Mouse (Mus musculus): Measurements from ENCODE around the gene Pik3r1. TPM values are rescaled to one million over a fixed set of nuclear protein-coding genes. Genes with fewer than 3 reads are reported as not detected.

The Pik3r1 gene
- total RNA-seq (2021), result 10 to 100 TPM; 25.4 to 27.0 TPM
- long read RNA-seq, experiment 1, partial matches to known transcripts, result 0 of 2 reads
- long read RNA-seq, experiment 1, other reads (novel, unspliced or antisense), result 2 of 2 reads
- long read RNA-seq, experiment 2, full-length matches to known transcripts, result 2 of 6 reads
- long read RNA-seq, experiment 2, partial matches to known transcripts, result 1 of 6 reads
- long read RNA-seq, experiment 2, other reads (novel, unspliced or antisense), result 3 of 6 reads

DNA sequence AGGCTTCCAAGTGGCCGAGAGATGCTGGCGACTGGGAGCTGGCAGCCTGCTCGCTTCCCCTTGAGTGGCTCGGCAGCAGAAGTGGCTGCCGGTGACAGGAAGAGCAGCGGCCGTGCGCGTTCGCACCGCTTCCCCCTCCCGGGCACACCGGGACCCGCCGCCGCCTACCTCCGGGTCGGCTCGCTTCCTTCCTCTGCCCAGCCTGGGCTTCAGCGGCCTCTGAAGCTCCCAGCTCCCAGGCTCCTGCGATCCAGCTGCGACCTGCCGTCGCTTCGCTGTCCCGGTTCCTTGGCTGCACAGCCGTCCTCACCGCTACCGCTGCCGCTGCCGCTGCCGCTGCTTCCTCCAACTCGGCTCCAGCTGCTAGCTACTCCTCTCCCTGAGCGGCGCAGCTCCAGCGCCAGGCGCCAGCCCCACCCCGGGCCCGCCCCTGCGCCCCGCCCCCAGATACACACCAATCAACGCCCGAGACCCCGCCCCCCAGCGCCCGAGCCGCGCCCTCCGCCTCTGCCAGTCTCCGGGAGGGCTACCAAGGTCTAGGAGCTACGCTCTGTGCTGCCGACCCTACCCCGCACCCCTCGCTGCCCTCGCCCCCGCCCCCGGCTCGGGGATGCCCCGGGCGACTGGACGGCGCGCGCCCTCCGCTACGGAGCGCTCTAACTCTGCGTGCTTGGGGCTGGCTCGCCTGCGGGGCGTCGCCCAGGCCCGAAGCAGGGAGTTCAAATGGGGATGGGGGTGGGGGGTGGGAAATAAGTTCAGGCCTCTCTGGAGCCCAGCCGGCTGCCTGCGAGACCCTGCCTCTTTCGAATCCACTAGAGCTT is at the start of gene Pik3r1:
TSS of gene Pik3r1 (minus strand) at position 409 of the 821 bp plus-strand sequence.
- DNase-seq, result peak; percentile 98

DNA sequence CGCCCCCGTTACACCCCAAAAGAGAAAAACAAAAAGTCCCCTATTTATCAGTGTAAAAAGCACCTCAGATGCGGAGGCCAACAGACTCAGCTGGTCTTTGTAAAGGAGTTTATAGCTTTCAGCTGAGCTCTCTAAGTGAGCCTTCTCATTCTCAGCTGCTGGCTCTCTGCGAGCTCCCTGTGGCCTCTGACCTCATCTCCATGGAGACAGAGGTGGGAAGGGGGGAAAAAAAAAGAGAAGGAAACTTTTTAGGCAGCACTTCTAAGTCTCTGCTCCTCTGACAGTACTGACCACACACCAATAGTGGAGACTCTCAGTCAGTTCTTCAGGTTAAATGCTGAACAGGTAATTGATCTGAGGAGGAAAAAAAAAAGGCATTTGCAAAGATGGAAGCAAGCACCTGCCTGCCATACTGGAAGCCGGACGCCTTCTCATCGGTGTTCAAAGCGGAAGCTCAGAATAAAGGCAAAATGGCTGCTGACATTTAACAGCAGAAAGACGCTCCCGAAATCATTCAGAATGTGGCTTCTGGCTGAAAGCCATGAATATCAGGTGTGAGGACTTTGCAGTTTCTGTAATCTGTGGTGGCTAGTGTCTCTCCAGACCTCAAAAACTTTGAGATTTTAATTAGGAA is 45.4 kb upstream of the Pik3r1 start:
- DNase-seq, result peak; percentile 53

DNA sequence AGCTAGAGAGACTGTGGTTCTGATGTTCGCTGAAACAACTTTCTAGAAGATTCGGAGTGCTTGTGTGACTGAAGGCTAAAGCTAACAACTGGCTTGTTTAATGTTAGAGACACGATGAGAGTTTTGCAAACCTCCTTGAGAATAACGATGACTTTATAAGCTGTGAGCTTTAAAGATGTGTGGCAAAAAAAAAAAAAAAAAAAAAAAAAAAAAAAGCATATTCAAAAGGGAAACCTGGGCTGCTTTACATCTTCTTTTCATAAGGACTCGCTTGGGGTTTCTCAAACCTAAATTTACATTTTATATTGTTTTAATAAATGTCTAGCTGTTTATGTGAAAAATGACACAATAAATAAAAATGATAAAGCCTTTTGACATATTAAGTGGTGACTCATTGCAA is 44.3 kb upstream of the Pik3r1 start:
- DNase-seq, result no peak

DNA sequence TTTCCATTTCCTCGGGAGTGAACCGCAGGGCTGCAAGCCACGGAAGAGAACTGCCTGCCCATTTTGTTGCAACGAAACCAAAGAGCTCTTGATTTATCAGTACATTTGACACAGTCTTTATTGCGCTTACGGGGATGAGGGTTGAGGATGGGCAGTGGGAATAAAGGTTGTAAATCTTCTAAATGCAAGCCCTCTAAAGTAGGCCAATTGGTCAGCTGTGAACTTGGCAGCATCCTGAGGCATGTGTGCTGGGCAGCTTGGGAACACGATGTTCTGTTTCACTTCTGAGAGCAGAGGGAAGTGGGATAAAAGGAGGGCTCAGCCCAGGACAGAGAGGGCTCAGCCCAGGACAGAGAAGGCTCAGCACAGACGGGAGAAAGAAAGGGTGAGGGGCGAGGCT is 43.9 kb upstream of the Pik3r1 start:
- DNase-seq, result peak; percentile 85

DNA sequence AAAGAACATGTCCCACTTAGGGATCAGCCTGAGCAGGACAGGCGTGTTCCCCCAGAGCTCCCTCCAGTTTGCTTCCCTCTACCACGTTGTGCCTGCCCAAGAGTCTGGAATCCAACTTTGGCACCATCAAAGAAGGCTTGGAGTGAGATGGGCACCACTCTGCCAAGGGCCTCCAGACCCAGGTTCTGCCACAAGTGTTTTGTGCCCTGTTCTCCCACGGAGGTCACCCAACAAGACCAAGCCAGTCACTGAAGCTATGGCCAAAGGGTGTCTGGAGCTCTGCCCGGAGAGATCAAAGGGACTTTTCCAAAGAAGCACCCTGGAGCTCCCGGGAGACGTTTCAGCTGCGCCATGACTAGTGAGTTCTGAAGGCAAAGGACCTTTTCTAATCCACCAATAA is 42.6 kb upstream of the Pik3r1 start:
- DNase-seq, result peak; percentile 54

DNA sequence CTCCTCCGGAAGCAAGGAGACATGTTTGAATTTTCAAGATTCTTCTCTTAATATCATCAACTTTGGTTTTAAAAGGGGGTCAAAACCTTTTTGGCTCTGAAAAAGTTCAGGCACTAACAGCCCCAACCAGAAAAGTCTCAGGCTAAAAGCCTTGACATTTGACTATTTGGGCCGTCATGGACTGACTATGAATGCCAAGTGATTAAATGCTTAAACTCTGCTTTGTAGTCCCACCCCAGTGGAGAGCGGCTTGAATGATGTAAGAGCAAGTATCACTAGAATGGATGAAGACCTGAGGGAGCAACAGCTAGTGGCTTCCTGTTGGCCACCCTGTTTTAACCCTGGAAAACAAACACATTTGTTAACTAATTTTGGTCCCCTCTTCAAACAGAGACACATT is 41.8 kb upstream of the Pik3r1 start:
- no peak for DNase-seq

DNA sequence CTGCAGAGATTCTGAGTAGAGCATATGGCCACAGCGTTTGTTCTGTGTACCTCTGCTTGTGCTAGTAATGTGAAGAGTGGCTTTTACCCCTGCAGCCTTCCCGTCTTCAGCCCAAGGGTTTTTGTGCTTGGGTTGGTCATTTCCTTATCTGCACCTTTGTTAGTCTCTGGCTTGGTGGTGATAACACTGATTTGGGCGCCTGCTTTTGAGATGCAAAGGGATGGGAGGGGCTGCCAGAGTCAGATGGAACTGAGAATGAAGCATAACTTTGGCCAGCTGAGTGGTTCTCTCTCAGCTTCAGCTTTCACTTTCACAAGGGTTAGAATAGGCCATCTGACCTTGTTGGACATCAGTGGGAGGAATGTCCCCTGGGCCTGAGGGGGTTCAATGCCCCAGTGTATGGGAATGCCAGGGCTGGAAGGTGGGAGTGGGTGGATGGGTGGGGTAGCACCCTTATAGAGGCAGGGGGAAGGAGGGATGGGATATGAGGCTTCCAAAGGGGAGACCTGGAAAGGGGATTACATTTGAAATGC is 37.6 kb upstream of the Pik3r1 start:
- no peak for DNase-seq

DNA sequence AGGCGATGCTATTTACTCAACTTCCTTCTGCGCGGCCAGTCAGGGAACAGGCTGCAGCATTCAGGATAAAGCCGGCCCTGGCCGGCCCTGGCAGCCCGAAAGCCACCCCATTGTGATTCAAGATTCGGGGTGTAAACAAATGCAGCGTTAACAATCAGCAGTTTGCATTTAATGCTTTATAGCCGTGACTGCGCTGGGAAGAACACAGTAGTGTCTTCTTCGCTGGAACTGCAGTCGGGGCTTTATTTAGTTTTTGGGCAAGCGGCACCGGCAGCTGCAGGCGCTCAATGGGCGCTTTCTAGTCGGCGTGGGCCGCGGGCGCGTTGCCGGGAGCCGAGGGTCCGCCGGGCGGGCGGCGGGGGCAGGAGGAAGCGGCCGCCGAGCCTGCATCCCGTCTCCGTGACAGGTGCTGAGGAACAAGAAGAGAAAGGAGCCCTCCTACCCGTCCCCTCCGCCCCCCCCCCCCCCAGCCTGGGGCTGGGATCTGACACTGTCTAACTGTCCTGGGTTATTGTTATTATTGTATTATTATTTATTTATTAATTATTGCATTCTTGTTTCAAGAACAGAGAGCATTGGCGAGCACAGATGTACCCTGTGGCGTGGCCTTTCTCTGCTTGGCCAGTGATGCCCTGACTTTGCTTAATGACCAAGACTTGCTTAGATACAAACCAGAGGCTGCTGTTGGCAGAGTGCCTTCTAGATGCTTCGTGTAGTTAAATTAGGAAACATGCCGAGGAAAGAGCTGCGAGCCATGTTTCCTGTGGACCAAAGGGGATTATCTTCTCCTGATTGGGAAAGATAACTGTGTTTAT is 33.6 kb upstream of the Pik3r1 start:
- peak; percentile 53 for DNase-seq

DNA sequence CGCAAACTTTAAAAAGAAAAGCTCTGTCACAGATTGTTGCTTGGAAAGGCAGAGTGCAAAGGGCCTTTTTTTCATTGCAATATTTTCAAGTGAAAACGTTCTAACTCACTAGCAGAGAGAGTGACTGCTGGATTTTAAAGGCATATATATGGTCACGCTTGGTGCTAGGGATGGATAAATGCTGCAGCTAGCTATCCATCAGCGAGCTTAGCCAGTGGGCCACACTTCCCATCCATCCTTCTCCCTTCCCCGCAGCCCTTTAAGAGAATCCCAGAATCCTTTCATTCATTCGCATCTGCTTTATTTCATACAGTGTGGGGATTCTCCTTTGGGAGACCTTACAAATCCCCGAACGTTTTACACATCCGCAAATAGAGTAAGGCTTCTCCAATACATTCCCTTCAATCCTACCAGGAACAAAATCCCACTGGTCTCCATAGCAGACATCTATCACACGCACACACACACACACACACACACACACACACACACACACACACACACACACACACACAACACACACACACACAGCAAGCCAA is 32.9 kb upstream of the Pik3r1 start:
- no peak for DNase-seq

DNA sequence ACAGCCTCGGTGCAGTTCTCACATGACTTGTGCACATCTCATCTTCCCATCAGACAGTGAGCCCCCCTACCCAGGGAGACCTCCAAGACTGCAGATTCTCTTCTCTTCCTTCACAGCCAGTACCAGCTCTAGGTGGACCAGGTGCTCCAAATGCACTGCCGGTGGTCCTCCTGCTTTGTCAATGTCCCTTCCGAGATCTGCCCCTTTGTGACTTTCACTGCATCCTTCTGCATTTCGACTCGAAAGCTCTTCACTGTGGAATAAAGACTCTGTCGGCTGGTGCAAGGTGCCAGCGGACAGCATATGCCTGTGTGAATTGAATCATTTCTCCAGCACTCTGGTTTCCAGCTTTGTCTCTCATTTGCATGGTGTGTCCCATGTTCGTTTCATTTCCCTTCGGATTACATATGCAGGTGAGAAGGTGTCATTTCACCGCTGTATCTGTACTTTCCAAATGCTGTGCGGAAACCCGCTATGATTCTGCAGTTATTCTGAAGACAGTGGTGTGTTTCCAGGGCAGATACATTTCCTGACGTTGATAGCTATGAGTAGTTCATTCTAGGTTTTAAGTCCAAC is 32.1 kb upstream of the Pik3r1 start:
- no peak for DNase-seq

DNA sequence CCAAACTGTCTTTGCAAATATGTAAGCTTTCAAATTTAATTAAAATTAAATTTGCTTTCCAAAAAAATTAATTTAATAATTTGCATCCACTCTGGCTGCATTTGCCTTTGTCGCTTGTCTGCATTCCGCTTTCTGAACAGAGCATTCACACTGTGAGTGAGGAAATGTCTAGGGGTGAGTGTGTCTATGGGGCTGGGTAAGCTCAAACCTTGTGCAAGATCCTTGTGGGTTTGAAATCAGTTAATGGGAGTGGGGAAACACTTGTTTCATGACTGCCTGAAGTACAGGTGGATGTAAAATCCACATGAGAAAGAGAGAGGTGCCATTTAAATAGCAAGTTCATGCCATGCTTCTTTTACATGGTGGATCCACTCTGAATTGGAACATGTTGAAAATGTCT is 31.3 kb upstream of the Pik3r1 start:
- no peak for DNase-seq

DNA sequence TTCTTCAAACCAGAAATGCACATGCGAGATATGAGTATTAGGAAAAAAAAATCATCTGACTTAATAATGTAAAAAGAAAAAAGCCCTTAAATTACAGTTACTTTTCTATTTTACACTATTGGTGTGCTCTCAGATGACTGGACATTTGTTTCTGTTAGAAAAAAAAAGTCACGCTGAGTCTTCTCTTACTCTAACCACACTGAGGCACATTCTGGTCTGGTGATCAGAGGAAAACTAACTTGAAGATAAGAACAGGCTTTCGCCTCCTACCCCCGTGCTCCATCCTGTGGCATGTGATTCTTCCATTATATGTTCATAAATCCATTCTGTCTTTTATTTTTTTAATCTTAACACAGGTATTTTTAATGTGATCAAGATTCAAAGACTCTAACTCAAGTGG is 30.5 kb upstream of the Pik3r1 start:
- no peak for DNase-seq

DNA sequence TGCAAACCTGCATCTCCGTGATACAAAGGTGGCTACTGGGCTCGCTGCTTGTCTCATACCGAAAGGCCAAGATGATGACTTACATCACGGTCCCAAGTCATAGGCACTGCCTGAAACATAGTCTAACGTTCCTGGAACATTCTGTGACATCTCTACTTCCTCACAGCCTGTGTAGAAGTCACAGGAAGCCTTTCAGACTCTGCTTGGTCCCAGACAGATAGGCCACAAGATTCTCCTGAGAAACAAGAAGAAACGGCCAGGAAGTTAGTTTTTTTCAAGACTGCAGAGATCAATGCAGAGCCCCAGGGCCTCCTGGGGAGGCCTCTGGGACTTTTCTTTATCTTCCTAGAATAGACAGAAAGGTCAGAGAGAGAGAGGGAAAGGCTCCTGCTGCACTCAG is 29.0 kb upstream of the Pik3r1 start:
- no peak for DNase-seq

DNA sequence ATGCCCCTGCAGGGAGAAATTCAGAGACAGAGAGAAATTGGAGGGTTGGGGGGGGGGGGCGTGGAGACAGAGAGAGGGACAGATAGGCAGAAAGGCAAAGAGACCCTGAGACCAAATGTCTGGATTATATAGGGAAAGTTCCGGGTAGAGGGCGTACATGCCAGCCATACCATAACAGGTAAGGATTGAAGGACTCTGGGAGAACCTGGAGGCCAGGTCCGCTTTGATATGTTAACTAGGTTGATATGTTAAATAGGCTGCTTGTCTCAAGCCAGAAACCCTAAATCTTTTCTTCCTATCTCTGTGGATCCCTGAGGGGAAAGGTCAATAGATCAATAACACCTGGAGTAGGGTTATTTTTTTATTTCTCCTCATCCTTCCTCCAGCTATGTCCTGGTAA is 17.7 kb upstream of the Pik3r1 start:
- DNase-seq, result no peak

DNA sequence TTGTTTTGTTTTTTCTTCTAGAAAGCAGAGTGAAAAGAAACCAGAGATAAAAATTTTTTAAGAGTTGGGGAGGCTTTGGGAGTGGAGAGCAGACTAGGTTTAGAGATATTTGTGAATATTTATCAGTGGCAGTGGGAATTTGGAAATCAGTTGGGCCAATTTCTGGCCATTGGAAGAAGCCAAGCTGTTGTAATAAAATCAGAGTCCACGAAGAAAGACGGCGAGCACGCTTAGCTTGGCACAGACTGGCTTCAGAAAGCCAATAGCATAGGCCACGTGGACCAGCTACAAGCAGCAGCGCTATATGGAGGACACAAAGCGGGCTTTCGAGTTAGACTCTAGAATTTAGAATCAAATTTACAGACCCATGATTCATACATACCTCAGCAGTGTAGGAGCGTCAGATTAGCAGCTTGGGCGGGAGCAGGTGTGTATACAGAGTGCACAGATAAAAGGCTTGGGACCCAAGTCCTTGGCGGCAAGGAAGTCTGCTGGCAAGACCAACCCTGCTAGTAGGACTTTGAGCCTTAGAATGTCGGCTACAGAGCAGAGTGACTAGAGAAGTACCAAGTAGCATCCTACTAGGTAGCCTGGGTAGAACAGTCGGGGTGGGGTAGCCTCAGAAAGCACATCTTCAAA is 16.8 kb upstream of the Pik3r1 start:
- DNase-seq, result no peak

DNA sequence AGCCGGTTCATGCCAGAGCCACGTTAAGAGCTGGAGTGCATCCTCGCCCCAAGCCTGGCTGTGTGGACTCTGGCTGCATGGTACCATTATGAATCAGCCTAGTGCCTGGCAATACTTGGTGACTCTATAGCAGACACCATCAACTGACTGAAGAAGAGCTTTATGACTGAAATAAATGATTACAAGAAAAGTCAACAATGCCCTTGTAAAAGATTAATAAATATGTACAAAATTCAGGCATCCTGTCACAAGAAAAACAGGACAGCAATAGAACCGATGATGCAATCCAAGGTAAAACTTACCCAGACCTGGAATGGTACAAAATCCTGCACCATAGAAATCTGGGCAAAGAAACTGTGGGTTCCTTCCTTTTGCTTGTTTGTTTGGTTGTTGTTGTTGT is 11.0 kb upstream of the Pik3r1 start:
- no peak for DNase-seq

DNA sequence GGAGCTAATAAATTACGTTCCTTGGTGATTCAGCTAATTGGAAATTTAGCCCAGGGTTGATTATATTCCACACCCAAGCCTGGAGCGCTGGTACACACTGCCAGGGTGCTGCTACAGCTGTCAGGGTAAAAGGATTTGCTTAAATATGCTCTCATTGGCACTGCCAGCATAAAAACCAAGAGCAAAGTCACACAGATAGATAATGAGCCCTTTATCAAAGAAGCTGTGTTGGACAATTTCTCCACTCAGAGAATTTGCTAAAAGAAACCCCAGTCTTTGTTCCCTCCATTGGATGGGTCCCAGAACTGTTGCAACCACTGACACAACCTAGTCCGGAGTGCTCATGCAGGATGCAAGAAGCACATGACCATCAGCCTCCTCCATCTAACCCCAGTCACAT is 9.8 kb upstream of the Pik3r1 start:
- DNase-seq, result no peak

DNA sequence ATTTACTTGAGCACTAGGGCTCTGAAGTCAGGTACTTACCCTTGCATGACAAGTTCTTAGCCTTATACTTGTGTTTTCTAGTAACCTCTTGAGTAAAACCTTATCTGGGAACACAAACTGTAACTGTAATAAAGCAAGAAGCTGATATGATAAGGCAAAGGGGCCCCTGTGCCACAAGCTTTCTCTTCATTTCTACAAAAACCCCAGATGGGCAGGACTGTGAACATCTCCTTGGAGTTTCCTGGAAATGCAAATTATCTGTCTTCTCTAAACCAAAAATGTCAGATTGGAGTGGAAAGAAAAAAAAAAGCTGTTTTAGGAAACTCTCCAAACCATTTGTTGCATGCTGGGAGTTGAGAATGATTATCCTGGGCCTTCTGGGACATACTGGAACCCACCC is 3.1 kb upstream of the Pik3r1 start:
- DNase-seq, result no peak

DNA sequence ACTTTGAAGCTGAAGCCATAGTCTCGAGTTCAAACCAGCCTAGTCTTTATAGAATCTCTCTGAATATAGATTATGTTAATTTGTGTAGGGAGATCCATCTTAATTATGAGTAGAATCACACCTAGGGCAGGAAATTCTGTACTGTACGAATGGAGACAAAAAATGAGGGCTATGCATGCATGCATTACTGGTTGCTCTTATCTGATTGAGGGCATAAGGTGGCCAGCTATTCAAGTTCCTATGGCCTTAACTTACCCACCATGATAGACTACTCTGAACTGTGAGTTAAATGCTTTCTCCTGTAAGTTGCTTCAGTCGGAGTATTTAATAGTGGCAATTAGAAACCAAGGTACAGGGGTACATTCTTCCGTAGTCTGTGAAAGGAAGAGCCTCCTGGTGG is 1.9 kb upstream of the Pik3r1 start:
- DNase-seq, result no peak

DNA sequence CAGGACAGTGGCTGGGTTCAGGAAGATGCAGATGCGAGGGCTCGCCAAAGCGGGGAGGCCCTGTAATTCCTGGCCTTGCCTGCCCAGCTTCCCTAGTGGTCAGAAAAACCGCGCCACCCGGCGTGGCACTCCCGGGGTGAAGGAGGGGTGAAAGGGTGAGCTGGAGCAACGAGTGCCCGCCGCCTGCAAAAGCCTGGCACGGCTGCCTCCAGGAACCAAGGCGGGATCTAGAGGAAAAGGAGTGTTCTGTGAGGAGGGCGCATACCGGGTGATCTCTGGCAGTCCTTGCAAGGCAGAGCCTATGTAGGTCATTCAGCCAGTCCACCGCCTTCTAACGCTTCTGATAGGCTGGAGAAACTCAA is 594 bp upstream of the Pik3r1 start:
- peak; percentile 80 for DNase-seq

Measured in gastrocnemius, postnatal 25 days (tissue).